Mouse (Mus musculus): ENCODE data around the gene Rhof.

DNA sequence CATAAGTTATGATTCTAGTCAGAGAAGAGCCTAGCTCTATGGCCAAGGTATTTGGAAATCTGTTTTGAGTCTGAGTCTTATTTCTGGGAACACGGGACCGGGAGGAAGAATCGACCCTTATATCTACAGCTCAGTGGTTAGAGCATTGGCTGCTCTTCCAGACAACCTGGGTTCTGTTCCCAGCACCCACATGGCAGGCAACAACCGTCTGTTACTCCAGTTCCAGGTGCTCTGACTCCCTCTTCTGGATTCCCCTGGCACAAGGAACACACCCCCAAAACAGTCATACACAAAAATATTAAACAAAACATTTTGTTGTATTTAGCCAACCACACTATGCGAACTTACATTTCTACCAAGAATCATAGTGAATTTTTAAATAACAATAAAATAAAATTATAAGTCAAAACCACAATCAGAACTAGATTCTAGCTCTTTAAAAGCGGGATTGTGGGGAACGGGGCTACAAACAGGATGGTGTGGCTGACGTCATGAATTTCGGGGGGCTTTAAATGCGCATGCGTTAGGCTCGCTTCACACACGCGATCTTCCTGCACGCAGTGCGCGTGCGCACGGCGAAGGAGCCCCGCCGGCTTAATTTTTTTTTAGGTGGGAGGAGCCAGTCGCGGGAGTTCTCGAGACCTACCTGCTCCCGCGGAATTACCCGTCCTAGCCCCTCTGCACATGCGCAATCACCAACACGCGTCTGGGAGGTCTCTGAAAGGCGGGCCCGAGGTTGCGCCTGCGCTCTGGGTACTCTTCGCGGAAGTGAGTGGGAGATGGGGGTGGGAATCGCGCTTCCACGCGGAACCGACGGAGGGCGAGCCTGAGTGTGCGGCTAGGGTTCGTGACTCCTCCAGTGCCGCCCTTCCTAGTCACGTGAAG is 74.9 kb downstream of the Rhof start:
- TF ChIP-seq CTCF (IDR thresholded peaks at IDR 0.05; ENCODE audit: low read depth, low read length): no peak
- no peak for TF ChIP-seq GATA1 (IDR thresholded peaks at IDR 0.05; ENCODE audit: borderline replicate concordance, low read length)
- no peak for TF ChIP-seq TAL1 (conservative IDR thresholded peaks at IDR 0.05; ENCODE audit: low read depth, low read length)

All from G1E (cell line).